Mouse (Mus musculus) adrenal gland, postnatal 4 days (tissue): ENCODE results near the gene Kdelr3. TPM values are rescaled to one million over a fixed set of nuclear protein-coding genes. Genes with fewer than 3 reads are reported as not detected.

Experiments used
- DNase-seq, 2 experiments: peaks; one replicate each; pipeline ENCODE4 v3.0.0; 2021 to 2022; ENCODE audit warnings: low spot score in 2 of 2, mixed read lengths in 2 of 2
- microRNA-seq: library from miRNA; unstranded; fragments of <30 nt; microRNA quantifications from one replicate; pipeline ENCODE4 v1.2.0, GENCODE M21; 2021
- total RNA-seq, 2 experiments: library from RNA; stranded (reverse); gene quantifications; 2 replicates each; pipeline ENCODE4 v1.2.3; 2021

Kdelr3 gene
- total RNA-seq, 2 experiments from 2014 or later = 13.0 to 13.2 TPM

GRCm38 (mm10) chr15:79552566-79552965 lies 36.4 kb downstream of the Kdelr3 start:
- DNase-seq = no peak

- no peak for DNase-seq
Observed at GRCm38 (mm10) chr15:79559649-79560048, 43.4 kb downstream of the Kdelr3 start.

- DNase-seq = no peak
Observed at GRCm38 (mm10) chr15:79562417-79562816, 46.2 kb downstream of the Kdelr3 start.

GRCm38 (mm10) chr15:79575543-79576222 lies 59.5 kb downstream of the Kdelr3 start:
- no peak for DNase-seq

DNA sequence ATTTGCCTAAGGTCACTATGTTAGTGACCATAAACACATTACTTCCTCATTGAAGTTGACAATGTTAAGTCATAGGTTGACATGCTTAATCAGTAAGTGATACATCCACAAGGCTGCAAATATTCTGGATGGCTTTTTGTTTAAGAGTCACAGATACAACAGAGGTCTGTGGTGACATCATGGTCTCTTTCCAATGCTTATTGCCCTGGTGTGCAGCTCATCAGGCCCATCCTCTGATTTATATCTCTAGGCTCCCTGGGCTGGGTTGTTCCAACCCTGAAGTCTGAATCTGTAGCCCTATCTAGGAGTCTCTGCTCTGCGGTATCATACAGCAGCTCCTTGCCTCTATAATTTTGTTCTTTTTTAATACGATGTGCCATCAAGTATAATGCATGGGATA lies 60.7 kb downstream of the Kdelr3 start:
- no peak for DNase-seq

Small RNAs within 50 kb of the gene (microRNA-seq; reads per million reads assigned to microRNA genes)
- gene Gm44302 = not detected

Other genes with a start within 250 kb of the Kdelr3 start
- 1 to 10 TPM; 2.3 to 5.5 TPM for gene Baiap2l2, start 230.9 kb upstream of the Kdelr3 start, total RNA-seq
- 10 to 100 TPM; 25.3 to 28.2 TPM for gene Pla2g6, start 188.0 kb upstream of the Kdelr3 start, total RNA-seq
- gene Maff, start 169.8 kb upstream of the Kdelr3 start, total RNA-seq = 1 to 10 TPM; 3.2 to 4.6 TPM
- gene Tmem184b, start 112.8 kb upstream of the Kdelr3 start, total RNA-seq = 10 to 100 TPM; 45.7 to 47.4 TPM
- gene Csnk1e, start 60.8 kb upstream of the Kdelr3 start, total RNA-seq = 100 to 1,000 TPM; 108 to 111 TPM
- gene Kcnj4, start 11.2 kb upstream of the Kdelr3 start, total RNA-seq = under 1 TPM; 0.22 to 0.28 TPM
- gene Ddx17, start 30.3 kb downstream of the Kdelr3 start, total RNA-seq = 100 to 1,000 TPM; 457 to 487 TPM
- gene Dmc1, start 88.7 kb downstream of the Kdelr3 start, total RNA-seq = 1 to 10 TPM; 5.1 to 5.7 TPM
- 1 to 10 TPM; 5.3 to 5.6 TPM for gene Fam227a, start 142.5 kb downstream of the Kdelr3 start, total RNA-seq
- 10 to 100 TPM; 27.4 to 32.6 TPM for gene Cby1, start 142.8 kb downstream of the Kdelr3 start, total RNA-seq
- 100 to 1,000 TPM; 150 to 153 TPM for gene Tomm22, start 154.4 kb downstream of the Kdelr3 start, total RNA-seq
- gene Josd1, start 171.5 kb downstream of the Kdelr3 start, total RNA-seq = 10 to 100 TPM; 29.3 to 33.5 TPM
- 10 to 100 TPM; 32.4 to 37.0 TPM for gene Gtpbp1, start 174.4 kb downstream of the Kdelr3 start, total RNA-seq
- gene Sun2, start 226.1 kb downstream of the Kdelr3 start, total RNA-seq = 10 to 100 TPM; 53.3 to 56.7 TPM